Mouse (Mus musculus) gastrocnemius, adult 2 months (tissue): ENCODE results near the gene Ntf5. TPM values are rescaled to one million over a fixed set of nuclear protein-coding genes. Genes with fewer than 3 reads are reported as not detected.
"Not testable (repeated sequence)": the region's sequence is repeated elsewhere in the genome, so short reads cannot be mapped to it uniquely, and the experiment has no call there.

Source experiments
- DNase-seq: peaks from one replicate; pipeline ENCODE4 v3.0.0; 2022
- H3K27ac ChIP-seq: fragments of 200-600 bp; 2 replicates; pipeline ENCODE4 v1.8.1; 2022; ENCODE audit warnings: mild to moderate bottlenecking
- H3K4me3 ChIP-seq: fragments of 200-600 bp; 2 replicates; pipeline ENCODE4 v1.8.1; 2022; ENCODE audit warnings: mild to moderate bottlenecking, moderate library complexity
- CTCF ChIP-seq: fragments of 200-600 bp; IDR thresholded peaks from 2 replicates; pipeline ENCODE4 v1.8.1; 2022; ENCODE audit warnings: antibody characterized with exemption, mild to moderate bottlenecking, moderate library complexity
- intact Hi-C: fragments of 180-260 bp; cut with DNase I; formaldehyde crosslinking; loops from one replicate; pipeline ENCODE4 v1.15.1; 2025
- total RNA-seq, 2 experiments: library from RNA; stranded (reverse); gene quantifications; 2 replicates each; pipeline ENCODE4 v1.2.3; 2021

Gene Ntf5
- total RNA-seq, 2 experiments from 2014 or later, result 3.6 to 4.9 TPM

GRCm38 (mm10) chr7:45451344-45451982, 38.0 kb downstream of the Ntf5 start:
- Histone ChIP-seq H3K4me3 (no peak overlapping the region), H3K27ac (peak overlapping the region; percentile 32)
- peak; percentile 88 for DNase-seq
- intact Hi-C loops, result no loop called here
- peak; percentile 96; the same call in 1 of the 2 replicates for TF ChIP-seq CTCF

- intact Hi-C loops, result no loop called here
- TF ChIP-seq CTCF, result no peak
- DNase-seq, result no peak
- no peak overlapping the region for H3K4me3 ChIP-seq
- no peak overlapping the region for H3K27ac ChIP-seq
Measured at GRCm38 (mm10) chr7:45454971-45455370, 41.5 kb downstream of the Ntf5 start.

GRCm38 (mm10) chr7:45455932-45456696, 42.6 kb downstream of the Ntf5 start:
- TF ChIP-seq CTCF, result no peak
- H3K27ac ChIP-seq, result peak overlapping the region; percentile 97
- peak; percentile 38 for DNase-seq
- H3K4me3 ChIP-seq, result no peak overlapping the region
- intact Hi-C loops, result no loop called here

- DNase-seq, result no peak
- no peak for TF ChIP-seq CTCF
- Histone ChIP-seq H3K4me3 (peak overlapping the region; percentile 97), H3K27ac (peak overlapping the region; percentile 97)
- intact Hi-C loops, result no loop called here
Measured at GRCm38 (mm10) chr7:45456721-45457203, 43.3 kb downstream of the Ntf5 start.

GRCm38 (mm10) chr7:45457204-45458060, 43.9 kb downstream of the Ntf5 start:
- TF ChIP-seq CTCF, result no peak
- H3K27ac ChIP-seq, result peak overlapping the region; percentile 97
- intact Hi-C loops, result no loop called here
- H3K4me3 ChIP-seq, result peak overlapping the region; percentile 97
- peak; percentile 61 for DNase-seq

- TF ChIP-seq CTCF, result no peak
- H3K27ac ChIP-seq, result peak overlapping the region; percentile 97
- peak overlapping the region; percentile 97 for H3K4me3 ChIP-seq
- DNase-seq, result peak; percentile 90
- intact Hi-C loops, result no loop called here
Measured at GRCm38 (mm10) chr7:45458748-45459563, 45.5 kb downstream of the Ntf5 start.

GRCm38 (mm10) chr7:45459564-45460140, 46.2 kb downstream of the Ntf5 start, which contains the start of gene Ftl1:
Gene Ftl1 (minus strand): TSS chr7:45459884.
- peak; percentile 98 for DNase-seq
- H3K27ac ChIP-seq, result peak within 1 kb of the TSS; percentile 97
- H3K4me3 ChIP-seq, result peak within 1 kb of the TSS; percentile 97
- intact Hi-C loops, result not testable (repeated sequence)

GRCm38 (mm10) chr7:45460377-45460776, 46.9 kb downstream of the Ntf5 start:
- TF ChIP-seq CTCF, result no peak
- H3K27ac ChIP-seq, result peak overlapping the region; percentile 97
- H3K4me3 ChIP-seq, result peak overlapping the region; percentile 97
- no peak for DNase-seq
- intact Hi-C loops, result no loop called here

GRCm38 (mm10) chr7:45460860-45461314, 47.4 kb downstream of the Ntf5 start:
- no peak for TF ChIP-seq CTCF
- peak overlapping the region; percentile 97 for H3K4me3 ChIP-seq
- H3K27ac ChIP-seq, result peak overlapping the region; percentile 97
- DNase-seq, result peak; percentile 86
- intact Hi-C loops, result no loop called here

- intact Hi-C loops, result no loop called here
- H3K27ac ChIP-seq, result peak overlapping the region; percentile 97
- no peak for TF ChIP-seq CTCF
- peak overlapping the region; percentile 97 for H3K4me3 ChIP-seq
- peak; percentile 46 for DNase-seq
Measured at GRCm38 (mm10) chr7:45461326-45461725, 47.8 kb downstream of the Ntf5 start.

GRCm38 (mm10) chr7:45461781-45462180, 48.3 kb downstream of the Ntf5 start:
- H3K27ac ChIP-seq, result peak overlapping the region; percentile 97
- no peak for TF ChIP-seq CTCF

More at GRCm38 (mm10) chr7:45461781-45462180, 48.3 kb downstream of the Ntf5 start:
- H3K4me3 ChIP-seq, result peak overlapping the region; percentile 39
- no peak for DNase-seq
- intact Hi-C loops, result no loop called here
